Mouse (Mus musculus) embryo, embryonic 9.5 days (tissue): ENCODE data around the gene Abcc10.

Experiments used
- DNase-seq: peaks from one replicate; pipeline ENCODE4 v3.0.0-alpha.2; 2017; ENCODE audit errors: extremely low spot score

Abcc10 gene

GRCm38 (mm10) chr17:46258279-46259053, 69.7 kb downstream of the Abcc10 start:
- no peak for DNase-seq

- DNase-seq: no peak
Observed at GRCm38 (mm10) chr17:46255147-46255546, 73.0 kb downstream of the Abcc10 start.

- no peak for DNase-seq
Observed at GRCm38 (mm10) chr17:46254106-46254505, 74.0 kb downstream of the Abcc10 start.

- peak; percentile 92 for DNase-seq
Observed at GRCm38 (mm10) chr17:46253452-46254084, 74.6 kb downstream of the Abcc10 start, which contains the start of gene Lrrc73. Lrrc73 (plus strand) TSS chr17:46253531.
